Mouse (Mus musculus): ENCODE data around the gene Lag3. TPM values are rescaled to one million over a fixed set of nuclear protein-coding genes. Genes with fewer than 3 reads are reported as not detected.

Lag3 gene
- total RNA-seq (2022): 10 to 100 TPM in 2 of 4 experiments, 1 to 10 TPM in 2; 1.6 to 15.6 (median 8.5) TPM

DNA sequence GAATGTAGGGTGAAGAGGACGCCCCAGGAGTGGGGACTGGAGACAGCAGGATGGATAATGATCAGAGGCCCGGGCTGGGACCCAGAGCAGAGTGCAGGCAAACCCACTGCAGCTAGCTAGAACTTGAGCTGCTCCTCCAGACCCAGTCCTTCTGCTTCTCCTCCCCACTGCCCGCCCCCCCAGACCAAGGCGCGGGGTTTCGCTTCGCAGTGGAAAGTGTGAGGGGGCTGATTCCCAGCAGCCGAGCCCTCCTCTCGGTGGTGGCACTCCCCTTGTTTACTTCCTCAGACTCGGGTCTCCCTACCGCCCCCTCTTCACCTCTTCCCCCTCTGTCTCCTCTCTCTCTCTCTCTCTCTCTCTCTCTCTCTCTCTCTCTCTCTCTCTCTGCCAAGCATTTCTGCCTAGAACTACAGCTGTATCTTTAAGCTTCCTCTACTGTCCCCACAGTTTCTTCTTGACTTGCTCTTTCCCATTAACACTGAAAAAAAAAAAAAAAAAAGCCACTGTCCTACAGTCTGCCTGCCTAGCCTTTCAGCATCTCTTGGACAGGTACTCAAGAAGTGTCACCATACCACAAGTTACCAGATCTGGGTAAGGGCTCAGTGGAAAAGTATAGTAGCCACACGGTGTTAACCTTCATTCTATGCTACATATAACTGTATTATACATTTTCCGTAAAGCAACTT is at the start of gene Lag3:
Gene Lag3 (minus strand): TSS at position 173 of the 686 bp plus-strand sequence.
- DNase-seq (ENCODE audit: low spot score in 2 of 2): no peak

DNA sequence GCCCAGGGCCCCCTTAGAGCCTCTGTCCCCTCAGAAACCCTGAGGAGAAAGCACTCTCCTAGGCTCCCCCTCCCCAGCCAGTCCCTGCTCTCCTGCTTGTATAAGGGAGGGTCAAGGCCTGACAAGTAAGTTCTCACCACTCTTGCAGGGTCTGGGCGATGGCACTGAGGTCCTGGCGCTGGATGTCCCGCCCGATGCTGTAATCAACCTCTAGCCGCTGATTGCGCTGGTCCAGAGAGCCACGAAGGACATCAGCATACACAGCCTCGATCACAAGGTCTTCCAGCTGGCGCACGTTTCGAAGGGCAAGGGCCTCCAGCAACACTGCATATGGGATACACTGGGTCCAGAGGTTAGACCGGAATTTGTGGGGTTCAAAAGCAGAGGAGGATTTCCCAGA is 49.5 kb upstream of the Lag3 start:
- no peak for DNase-seq (ENCODE audit: low spot score in 2 of 2)

DNA sequence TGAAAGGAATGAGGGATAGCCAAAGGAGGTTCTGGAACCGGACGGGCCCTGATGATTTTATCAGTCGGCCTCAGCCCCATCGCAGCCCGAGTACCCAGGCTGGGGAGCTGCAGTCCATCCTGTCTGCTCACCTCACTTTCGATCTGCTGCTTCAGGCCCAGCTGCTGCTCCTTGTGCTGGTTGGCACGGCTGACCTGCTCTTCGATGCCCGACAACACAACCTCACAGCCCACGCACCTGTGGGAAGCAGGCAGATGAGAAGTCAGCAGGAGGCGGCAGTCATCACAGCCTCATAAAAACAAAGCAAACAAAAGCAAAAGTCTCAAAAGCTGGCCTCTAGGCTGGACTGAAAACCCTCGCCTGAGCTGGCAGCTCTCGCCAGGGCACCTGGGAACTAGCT is 48.5 kb upstream of the Lag3 start:
- DNase-seq (ENCODE audit: low spot score in 2 of 2): no peak

DNA sequence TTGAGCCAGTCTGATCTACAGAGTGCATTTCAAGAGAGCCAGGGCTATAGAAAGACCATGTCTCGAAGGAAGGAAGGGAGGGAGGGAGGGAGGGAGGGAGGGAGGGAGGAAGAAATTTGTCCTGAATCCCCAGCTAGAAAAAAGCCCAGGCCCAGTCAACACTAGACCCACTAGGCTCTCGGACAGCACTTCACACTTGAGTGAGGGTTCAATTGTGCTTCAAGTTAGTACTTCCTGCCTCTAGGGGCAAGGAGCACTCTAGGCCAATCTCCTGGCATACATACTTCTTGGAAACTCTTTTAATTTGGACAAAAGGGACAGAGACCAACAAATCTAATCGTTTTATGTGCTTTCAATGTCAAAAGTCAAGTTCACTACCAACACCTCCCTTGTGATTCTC is 46.6 kb upstream of the Lag3 start:
- DNase-seq (ENCODE audit: low spot score in 2 of 2): no peak

DNA sequence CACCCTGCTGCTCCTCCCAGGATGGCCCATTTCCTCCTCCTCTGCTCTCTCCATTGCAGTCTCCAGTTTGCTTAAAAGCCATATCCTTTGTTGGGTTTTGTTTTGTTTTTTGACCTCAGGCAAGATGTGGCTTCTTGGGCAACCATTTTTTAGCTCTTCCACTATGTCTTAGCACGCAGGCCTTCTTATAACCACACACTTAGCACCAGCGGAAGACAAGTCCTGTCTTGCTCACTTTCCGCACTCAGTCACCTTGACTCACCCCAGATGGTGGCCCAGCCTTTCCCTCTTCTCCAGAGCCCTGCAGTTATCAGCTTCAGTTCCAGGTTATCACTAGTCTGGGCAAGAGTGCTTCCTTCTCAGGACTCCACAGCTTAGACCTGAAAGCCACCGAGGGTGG is 43.7 kb upstream of the Lag3 start:
- no peak for DNase-seq (ENCODE audit: low spot score in 2 of 2)

DNA sequence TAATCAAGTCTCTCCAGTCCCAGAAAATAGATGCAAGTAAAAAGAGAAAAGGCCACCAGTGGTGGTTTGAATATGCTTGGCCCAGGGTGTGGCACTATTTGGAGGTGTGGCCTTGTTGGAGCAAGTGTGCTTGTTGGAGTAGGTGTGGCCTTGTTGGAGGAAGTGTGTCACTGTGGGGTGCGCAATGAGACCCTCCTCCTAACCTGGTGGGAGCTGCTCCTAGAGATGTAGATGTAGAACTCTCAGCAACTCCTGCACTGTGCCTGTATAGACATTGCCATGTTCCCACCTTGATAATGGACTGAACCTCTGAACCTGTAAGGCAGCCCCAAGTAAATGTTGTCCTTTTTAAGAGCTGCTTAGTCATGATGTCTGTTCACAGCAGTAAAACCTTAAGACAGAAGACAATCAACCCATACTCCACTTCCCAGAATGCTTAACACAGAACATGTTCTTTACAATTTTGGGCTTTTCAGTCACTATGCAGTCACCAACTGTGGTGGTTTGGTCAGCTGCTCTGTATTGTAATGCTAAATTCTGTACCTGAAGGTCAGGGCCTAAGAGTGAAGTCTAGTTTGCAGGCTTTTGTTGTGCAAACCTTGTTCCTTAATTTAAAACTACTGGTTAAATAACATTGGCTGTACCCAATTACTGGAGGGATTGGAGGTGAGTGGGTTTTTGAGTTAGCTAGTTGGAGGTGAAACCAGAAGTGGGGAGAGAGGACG is 42.6 kb upstream of the Lag3 start:
- no peak for DNase-seq (ENCODE audit: low spot score in 2 of 2)

DNA sequence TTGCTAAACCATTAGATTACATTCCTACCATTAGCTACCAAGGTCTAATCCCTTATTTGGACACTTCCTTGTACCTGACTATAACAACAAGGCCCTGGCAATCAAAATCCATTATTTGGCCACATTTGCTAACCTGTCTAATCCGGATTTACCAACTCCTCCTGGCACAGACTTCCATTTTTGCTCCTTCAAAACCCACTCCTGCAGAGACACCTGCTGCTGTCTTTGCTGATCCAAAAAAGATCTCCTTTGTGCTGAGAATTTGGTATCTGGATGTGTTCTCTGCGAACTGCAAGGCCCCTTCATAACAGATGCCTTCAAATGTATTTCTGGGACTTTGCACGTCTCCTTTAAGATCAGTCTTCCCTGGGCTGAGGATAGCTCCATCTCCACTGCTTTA is 32.0 kb upstream of the Lag3 start:
- no peak for DNase-seq (ENCODE audit: low spot score in 2 of 2)

DNA sequence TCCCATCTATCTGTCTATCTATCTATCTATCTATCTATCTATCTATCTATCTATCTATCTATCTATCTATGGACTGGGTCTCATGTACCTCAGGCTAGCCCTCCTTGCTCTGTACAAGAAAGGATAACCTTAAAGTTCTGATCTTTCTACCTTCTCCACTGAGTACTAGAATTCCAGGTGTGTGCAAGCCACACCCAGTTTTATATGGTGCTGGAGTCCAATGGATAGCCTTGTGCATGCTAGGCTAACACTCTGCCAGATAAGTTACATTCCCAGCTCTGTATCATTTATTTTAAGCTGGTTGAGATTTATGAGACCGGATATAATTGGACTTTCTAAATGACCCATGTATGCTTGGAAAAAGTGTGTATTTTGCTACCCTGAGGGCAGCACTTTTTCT is 30.2 kb upstream of the Lag3 start:
- no peak for DNase-seq (ENCODE audit: low spot score in 2 of 2)

DNA sequence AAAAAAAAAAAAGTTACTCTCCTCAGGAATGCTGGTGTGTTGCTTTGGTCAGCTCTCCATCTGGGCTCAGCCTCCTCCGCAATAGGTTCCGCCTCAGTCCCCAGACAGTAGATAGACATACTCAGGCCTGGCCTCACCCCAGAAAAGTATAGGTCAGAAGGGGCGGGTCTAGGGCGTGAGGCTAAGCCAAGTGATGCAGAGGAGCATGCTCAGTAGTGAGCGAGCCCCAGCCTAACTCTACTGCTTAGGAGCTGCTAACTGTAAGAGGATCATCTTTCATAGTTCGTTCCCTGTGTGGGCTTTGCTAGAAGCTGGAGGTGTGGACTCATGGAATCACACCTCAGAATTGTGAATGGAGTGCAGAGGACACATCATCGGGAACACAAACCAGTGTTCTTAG is 27.0 kb upstream of the Lag3 start:
- DNase-seq (ENCODE audit: low spot score in 2 of 2): no peak

DNA sequence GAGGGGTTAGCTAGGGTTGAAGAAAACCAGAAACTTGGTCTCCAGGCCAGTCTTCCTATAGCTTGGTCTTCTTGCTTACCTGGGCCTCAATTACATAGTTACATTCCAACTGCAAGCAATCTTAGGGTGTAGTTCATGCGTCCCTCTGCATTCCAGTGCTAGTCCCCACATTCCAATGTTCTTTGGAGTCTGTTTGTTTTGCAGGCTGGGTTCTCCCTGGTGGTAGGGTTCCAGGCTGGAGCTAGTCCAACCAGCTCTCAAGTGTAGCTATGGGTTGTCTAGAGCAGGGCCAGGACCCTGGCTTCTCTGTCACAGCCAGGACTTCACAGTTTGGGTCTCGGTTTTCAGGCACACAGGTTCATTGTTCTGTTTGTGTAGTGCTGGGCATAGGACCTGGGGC is 26.0 kb upstream of the Lag3 start:
- no peak for DNase-seq (ENCODE audit: low spot score in 2 of 2)

DNA sequence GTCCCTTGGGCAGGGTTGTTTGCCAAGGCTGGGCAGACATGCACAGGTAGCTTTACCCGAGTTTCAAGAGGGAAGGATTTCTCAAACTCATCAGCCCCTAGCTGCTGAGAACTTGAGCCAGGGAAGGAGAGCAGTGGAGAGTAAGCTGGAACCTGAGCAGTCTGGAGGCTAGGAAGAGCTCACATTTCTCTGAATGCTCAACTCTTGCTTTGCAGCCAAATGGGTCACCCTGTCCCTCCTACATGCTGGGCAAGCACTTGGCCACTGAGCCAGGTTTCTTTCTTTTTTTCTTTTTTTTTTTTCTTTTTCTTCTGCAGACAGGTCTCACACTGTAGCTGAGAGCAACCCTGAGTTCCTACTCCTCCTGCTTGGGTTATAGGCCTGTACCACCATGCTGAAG is 25.2 kb upstream of the Lag3 start:
- DNase-seq (ENCODE audit: low spot score in 2 of 2): no peak

DNA sequence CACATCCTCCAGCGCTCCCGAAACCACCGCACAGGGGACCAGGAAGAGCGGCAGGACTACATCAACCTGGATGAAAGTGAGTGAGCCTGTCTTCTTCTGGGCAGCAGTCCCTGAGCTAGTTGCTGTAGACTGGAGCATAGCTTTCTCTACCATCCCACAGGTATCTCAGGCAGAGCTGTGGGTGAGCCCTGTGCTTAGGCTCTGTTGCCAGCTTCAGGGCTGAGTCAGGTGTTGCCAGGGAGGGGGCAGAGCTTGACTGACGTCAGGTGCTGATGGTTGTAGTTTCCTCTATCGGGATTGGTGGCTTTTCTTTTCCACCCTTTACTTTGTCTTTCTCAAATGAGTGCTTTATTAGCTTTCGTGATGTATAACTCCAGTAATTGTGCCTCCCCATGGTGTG is 23.2 kb upstream of the Lag3 start:
- no peak for DNase-seq (ENCODE audit: low spot score in 2 of 2)

DNA sequence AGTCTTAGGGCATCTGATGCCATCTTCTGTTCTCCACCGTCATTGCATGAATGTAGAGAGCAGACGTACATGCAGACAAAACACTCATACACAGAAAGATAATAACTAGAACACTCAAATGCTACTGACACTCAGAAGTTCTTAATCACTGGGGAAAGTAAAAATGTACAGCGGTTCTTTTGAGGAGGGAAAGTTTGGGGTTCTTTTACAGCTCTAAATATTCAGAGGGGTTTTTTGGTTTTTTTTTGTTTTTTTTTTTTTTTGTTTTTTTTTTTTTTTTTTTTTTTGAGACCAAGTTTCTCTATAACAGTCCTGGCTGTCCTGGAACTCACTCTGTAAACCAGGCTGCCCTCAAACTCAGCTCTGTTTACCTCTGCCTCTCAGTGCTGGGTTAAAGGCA is 21.6 kb upstream of the Lag3 start:
- DNase-seq (ENCODE audit: low spot score in 2 of 2): no peak

DNA sequence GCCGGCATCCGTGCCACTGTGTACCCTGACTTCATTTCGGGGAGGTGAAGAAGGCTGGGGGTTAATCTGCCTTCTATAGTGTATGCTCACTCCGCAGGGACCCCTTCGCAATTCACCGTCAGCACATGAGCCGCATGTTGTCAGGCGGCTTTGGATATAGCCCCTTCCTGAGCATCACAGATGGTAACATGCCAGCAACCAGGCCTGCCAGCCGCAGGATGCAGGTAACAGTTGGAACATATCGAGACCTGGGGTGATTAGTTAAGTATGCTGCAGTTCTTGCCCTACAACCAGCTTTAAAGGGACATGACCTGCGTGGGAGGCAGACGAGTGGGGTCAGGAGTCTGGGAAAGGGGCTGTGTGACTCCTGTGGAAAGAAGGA is 20.8 kb upstream of the Lag3 start:
- DNase-seq (ENCODE audit: low spot score in 2 of 2): no peak

DNA sequence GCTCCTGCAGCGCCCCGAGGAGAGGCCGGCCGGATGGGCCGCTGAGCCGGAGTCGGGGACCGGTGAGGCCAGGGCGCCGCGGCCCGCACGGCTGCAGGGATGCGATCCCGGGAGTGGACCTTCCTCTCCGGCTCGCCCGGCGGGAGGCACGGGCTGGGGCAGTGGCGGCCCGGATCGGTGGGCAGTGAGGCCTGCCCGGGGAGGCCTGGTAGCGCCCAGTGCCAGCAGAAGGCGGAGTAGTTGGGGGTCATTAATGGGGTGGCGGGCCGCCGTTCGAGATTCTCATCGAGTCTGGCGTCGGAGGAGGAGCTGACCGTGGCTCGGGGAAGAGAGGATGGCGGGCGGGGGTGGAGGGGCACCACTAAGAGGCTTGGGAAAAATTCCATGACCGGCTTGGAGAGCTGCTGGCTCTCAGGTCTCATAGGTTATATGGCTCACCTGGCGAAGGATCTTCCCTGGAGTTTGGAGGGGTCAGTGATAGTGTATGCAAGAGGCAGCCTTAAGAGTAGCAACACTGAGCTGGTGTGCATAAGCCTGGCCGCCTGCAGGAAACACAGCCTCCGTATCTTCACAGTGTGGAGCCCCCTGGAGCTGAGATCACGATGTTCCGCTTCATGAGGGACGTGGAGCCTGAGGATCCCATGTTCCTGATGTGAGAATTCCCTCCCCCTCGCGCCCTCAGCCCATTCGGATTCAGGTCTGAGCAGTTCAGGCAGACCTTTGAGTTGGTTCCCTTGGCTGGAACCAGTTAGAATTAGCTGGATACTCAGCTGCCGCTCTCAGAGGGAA is 20.2 kb upstream of the Lag3 start:
- DNase-seq (ENCODE audit: low spot score in 2 of 2): no peak

DNA sequence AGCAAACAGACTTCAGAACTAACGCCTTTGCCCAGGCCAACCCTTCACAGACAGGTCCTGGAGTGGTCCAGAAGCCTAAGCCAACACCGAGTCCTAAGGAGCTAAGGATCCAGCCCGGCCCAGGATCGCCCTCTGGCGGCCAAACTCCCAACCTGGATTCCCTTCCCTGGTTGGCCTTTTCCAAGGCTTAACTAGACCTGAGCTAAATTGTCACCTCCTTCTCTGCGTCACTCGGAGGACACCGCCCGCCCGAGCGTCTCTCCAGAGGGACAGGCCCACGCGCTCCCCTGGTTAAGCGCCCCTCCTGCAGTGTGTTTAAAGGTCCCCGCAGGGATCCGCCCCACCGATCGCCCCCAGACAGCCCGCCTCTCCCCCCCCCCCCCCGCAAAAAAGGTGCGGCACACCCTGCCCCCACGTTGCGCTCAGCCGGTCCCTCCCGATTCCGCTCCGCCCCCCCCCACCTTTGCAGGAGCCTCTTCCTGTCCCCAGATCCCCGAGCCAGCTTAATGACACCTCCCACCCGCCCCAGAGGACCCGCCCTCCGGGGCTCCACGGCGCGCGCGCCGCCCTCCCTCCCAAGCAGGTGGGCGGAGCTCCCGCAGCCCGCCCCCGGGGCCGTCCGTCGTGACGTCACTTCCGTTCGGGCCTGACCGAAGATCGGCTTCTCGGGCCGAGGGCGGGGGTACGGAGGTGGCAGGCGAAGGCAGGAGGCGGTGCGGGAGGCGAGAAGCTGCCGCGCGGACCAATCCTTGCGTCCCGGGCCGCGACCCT is 19.4 kb upstream of the Lag3 start, which contains the start of gene Mlf2:
Gene Mlf2 (plus strand): TSS at position 633 of the 771 bp plus-strand sequence.
- DNase-seq (ENCODE audit: low spot score in 2 of 2): peak; percentile 97 to 99

DNA sequence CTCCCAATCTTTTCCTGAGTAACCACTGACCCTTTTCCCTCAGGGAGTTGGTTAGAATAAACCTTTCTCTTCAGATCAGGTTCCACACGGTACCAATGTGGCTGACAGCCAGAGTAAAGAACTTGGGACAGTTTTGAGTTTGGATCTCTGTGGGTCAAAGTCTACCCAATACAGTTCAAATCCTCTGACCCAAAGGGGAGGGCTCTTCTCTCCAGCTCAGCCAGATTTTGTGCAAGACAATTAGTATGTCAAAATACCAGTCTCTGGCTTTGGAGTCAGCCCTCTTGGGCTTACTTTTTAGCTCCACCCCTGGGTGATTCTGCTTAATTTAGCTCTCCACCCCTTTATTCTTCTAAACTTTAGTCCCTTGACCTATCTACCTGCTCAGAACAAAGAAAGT is 18.7 kb upstream of the Lag3 start:
- no peak for DNase-seq (ENCODE audit: low spot score in 2 of 2)

DNA sequence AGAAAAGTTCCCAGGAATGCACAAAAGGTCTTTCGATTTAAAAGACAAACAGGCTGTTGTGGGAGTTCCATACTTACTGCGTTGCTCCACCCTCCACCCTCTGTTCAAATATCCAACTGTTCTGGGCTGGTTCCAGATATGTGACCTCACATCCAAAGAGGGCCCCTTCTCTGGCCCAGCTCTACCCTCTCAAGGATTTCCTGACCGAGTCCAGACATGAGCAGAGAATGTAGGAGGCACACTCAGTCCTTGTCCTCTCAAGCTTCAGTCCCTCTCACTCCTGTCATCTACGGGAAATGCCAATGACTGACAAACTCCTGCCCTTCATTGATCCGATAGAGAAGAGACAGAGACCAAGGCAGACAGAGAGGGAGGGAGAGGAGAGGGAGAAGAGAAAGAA is 14.4 kb upstream of the Lag3 start:
- DNase-seq (ENCODE audit: low spot score in 2 of 2): no peak

DNA sequence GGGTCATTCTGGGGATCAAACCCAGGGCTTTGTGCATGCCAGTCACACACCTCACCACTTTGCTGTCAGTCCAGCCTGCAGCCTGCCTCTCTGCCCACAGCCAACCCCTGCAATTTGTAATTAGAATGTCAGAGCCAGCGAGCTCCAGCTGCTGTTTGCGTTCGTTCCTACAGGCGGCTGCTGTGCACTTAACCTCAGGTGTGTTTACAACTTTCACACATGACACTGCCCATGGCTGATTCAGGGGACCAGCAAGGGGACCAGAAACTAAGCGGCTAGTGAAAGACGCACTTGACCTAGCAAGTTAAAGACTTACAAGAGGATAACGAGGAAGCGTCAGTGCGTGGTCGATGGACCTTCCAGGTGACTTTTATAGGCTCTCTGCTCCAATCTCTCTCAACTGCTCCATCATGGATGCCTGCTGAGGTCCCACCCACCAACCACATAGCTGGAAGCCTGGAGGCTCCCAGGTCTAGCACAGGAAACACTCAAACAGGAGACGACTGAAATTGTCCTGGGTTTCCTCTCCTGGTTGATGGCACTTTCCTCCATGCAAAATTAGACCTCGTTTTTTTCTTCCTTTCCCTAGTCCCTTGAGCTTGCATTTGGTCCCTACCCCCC is 13.8 kb upstream of the Lag3 start:
- no peak for DNase-seq (ENCODE audit: low spot score in 2 of 2)

DNA sequence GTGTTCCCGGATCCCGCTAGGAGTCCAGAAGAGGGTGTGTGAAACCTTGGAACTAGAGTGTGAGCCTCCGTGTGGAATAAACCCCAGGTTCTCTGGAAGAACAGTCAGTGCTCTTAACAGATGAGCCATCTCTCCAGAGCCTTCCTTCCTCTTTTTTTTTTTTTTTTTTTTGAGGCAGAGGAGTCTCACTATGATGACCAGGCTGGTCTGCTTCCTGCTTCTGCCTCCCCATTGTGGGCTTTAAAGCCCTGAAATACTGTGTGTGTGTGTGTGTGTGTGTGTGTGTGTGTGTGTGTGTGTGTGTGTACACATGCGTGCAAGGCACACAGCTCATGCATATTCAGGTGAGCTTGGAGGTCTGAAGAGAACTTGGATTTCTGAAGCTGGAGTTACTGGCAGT is 10.0 kb upstream of the Lag3 start:
- DNase-seq (ENCODE audit: low spot score in 2 of 2): no peak
